Mouse (Mus musculus) kidney, adult 10 weeks (tissue): ENCODE measurements around the gene Slc22a28. TPM values are rescaled to one million over a fixed set of nuclear protein-coding genes. Genes with fewer than 3 reads are reported as not detected.

ENCODE experiments used
- polyA plus RNA-seq: library from polyadenylated mRNA; stranded (reverse); fragments of 350-450 nt; fragmentation: Illumina TruSeq; extraction: RNeasy Lipid Tissue Mini Kit (QIAGEN cat#74804); gene quantifications from one replicate; pipeline ENCODE4 v1.2.3, GENCODE M21; 2014; ENCODE audit warnings: low read depth, low replicate concordance

Gene Slc22a28
- 55.9 TPM for polyA plus RNA-seq

GRCm38 (mm10) chr19:8131881-8132280 is at the start of gene Slc22a28:
TSS of gene Slc22a28 (minus strand) at chr19:8131982.

Other genes with a start within 250 kb of the Slc22a28 start
- gene Slc22a27, start 166.0 kb downstream of the Slc22a28 start, polyA plus RNA-seq: 5.5 TPM
- 179 TPM for gene Slc22a29, start 86.9 kb upstream of the Slc22a28 start, polyA plus RNA-seq